Mouse (Mus musculus): ENCODE results near the gene Speer4e.
"Not testable (repeated sequence)": the region's sequence is repeated elsewhere in the genome, so short reads cannot be mapped to it uniquely, and the experiment has no call there.

GRCm38 (mm10) chr5:14903539-14903938 is 34.7 kb downstream of the Speer4e start:
- TF ChIP-seq CTCF (IDR thresholded peaks at IDR 0.05; ENCODE audit: control insufficient read depth, insufficient read depth, insufficient read length); MAX (IDR thresholded peaks at IDR 0.05); USF1 (IDR thresholded peaks at IDR 0.05; ENCODE audit: low read depth); MYOG (IDR thresholded peaks at IDR 0.05; ENCODE audit: control insufficient read depth, extremely low read depth, insufficient read length); MYOD1 (IDR thresholded peaks at IDR 0.05; ENCODE audit: control insufficient read depth, insufficient read length, low read depth): not testable (repeated sequence)

All from C2C12 (cell line).